Mouse (Mus musculus) frontal cortex, adult (tissue): ENCODE data around the gene 4930539E08Rik.

Source experiments
- ATAC-seq: cut with Nextera tagmentation; 2 replicates; pipeline ENCODE4 v1.9.2; 2017; ENCODE audit warnings: mild to moderate bottlenecking, moderate library complexity, mixed read lengths; ENCODE audit not compliant: low TSS enrichment

Gene 4930539E08Rik

DNA sequence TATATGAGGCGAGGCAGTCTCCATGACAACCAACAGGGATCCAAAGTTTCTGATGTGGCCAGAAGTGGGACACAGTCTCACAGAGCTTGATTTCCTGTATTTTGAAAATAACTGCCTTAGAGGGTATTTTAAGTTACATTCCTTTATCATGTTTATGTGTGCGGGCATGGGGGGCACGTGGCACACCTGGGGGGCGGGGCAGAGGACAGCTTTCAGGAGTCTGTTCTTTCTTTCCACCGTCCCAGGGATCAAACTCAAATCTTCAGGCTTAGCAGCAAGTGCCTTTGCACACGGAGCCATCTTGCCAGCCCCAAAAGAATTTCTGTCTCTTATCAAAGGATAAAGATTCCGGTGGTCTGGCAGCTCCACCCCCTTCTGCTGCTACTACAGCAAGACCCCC is 51.2 kb downstream of the 4930539E08Rik start:
- ATAC-seq: no peak

DNA sequence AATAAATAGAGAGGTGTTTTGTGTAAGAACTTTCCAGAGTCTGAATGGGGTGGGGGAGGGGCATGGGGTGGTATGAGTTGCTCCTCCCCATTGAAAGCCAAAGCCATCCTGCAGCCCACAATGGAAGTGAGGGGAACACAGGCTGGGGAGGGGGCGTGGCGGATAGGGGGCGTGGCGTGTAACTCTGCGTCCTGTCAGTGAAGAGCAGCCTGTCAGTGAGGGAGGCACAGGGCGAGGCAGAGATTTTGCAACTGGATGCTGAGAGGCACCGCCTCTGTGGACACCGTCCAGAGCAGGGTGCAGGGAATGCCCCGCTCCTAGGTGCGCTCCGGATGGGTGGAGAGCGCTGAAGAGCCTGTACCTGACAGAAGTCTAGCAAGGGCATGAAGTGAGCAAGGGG is 56.9 kb downstream of the 4930539E08Rik start, which contains the start of gene Pnpla1:
TSS of gene Pnpla1 (plus strand) at position 207 of the 400 bp plus-strand sequence.
- no peak for ATAC-seq

DNA sequence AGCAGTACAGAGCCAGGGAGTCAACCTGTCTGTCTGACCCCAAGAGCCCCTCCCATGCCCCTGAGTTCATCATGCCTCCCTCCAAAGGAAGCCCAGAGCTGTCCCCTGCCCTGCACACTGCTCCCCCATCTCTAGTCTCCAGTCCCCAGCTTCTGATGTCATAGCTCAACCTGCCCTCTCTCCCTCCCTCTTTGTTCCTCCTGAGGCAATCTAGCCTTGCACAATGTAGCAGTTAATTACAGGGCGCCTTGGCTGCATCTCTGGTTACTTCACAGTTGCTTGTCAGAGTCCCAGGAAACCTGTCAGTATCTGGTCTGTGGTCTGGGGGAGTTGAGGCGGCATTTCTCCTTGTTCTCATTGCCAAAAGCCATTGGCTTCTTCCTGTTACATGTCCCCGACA is 59.1 kb downstream of the 4930539E08Rik start:
- ATAC-seq: no peak

DNA sequence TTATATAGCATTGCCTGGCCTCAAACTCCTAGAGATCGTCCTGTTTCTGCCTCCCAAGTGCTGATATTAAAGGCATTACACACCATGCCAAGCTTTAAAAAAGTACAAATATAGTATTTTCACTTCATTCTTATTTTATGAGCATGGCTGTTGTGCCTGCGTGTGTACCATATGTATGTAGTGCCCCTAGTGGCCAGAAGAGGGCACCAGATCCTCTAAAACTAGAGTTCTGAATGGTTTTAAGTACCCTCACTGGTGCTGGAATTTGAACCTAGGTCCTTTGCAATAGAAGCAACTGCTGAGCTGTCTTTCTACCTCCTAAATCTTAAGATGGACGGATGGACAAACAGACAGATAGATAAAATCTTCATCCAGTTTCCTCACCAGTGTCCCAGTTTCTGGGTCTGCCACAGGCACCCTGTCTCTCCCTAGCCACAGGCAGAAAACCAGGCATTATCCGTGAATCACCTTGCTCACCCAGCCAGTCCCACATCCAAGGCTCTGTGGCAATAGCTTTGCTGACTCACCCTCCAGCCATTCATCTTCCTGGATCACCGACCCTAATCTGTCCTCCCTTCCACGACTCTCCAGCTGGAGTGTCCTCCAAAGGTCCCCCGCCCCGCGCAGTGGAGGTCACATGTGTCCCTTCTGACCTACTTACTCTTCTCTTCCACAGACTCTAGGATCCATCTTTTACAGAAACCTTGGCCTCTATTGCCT is 59.8 kb downstream of the 4930539E08Rik start:
- ATAC-seq: no peak

DNA sequence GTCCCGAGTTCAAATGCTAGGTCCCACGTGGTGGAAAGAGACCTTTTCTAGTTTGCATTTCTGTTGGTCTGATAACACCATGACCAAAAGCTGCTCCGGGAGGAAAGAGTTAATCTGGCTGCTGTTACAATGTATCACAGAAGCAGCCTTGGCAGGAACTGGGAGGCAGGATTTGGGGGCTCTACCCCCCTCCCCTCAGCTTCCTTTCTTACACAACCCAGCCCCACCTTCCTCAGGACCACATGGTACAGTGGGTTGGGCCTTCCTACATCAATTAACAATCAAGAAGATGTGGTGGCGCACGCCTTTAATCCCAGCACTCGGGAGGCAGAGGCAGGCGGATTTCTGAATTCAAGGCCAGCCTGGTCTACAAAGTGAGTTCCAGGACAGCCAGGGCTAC is 60.7 kb downstream of the 4930539E08Rik start:
- ATAC-seq: no peak

DNA sequence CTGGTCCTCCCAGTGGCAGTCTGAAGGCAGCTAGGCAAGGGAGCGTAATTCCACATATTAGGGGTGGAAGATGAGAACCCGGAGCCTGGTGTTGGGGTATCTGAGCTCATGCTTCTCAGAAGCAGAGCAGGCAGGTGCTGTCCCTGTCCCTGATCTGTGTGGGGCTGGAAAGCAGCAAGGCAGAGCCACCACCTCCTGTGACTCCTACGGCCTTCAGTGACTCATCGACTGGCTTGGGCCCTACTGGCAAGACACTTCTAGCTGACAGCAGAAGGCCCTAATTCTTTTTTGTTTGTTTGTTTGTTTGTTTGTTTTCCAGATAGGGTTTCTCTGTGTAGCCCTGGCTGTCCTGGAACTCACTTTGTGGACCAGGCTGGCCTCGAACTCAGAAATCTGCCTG is 64.6 kb downstream of the 4930539E08Rik start:
- ATAC-seq: no peak

DNA sequence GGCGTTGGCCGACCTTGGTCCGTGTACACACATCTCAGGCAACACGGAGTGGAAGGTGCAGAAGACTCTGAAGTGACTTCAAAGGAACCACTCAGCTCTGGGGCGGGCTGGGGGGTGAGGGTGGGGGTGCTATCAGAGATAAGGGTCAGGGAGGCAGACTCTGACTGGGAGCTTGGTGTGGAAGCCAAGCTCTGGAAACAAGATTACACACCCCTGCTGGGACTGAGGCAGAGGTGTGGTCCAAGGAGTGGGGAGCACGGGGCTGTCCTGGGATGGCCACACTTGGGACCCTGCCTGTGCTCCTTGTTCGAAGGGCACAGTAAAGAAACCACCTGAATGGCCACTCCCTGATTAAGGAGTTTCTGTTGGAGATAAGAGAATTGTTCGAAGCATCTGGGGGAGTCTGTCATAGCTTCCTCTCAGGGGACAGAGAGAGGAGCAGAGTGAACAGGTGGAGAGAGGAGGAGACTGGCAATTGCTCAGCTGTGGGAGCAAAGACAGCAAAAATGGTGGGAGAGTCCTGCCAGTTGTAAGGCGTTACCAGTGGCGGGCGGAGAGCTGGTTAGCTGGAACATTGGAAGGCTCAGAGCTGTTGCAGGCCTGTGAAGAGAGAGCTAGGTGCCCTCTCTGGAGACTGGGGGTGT is 68.0 kb downstream of the 4930539E08Rik start:
- ATAC-seq: peak; percentile 77; the same call in 1 of the 2 replicates
